Mouse (Mus musculus) embryo, embryonic 9.5 days (tissue): Measurements from ENCODE around the gene Adamts2.
A peak's percentile ranks its signal among the peaks of the same experiment; 100 is the strongest.

Source experiments
- DNase-seq: peaks from one replicate; pipeline ENCODE4 v3.0.0-alpha.2; 2017; ENCODE audit errors: extremely low spot score

Gene Adamts2

GRCm38 (mm10) chr11:50845951-50846350, 244.1 kb downstream of the Adamts2 start:
- DNase-seq = no peak

GRCm38 (mm10) chr11:50847047-50847446, 245.2 kb downstream of the Adamts2 start:
- no peak for DNase-seq

DNA sequence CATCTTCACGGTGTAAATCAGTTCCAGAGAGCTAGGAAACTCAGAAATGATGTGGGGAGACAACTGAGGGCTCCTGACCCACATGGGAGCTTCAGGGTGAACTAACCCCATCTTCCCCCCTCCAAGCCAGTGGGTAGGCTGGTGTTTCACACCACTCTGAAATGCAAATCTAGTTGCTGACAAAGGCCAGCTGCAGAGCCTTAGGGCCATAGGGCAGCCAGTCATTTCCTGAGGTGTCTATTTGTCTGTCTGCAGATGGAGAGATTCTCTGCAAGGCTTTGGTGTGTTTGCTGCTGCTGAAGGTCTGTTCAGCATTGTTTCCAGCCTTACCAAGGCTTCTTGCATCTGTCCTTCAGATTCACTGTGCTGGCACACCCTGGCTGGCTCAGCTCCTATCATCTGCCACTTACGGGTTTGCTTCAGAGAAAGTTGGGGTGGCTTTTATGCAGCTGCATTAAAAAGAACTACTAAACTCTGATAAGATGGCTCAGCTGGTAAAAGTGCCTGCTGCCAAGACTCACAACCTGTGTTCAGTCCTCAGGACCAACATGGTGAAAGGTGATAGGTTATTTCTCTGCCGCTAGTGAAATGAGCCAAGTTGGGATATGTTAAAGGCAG, 246.7 kb downstream of the Adamts2 start:
- no peak for DNase-seq

- no peak for DNase-seq
Measured at GRCm38 (mm10) chr11:50849310-50849709, 247.4 kb downstream of the Adamts2 start.

- DNase-seq = no peak
Measured at GRCm38 (mm10) chr11:50850177-50850735, 248.4 kb downstream of the Adamts2 start, which contains the start of gene Grm6. Gene Grm6 (plus strand): TSS chr11:50850685.

- DNase-seq = peak; percentile 27
Measured at GRCm38 (mm10) chr11:50850989-50851601, 249.2 kb downstream of the Adamts2 start.
